Mouse (Mus musculus) layer of hippocampus, adult 2 months (tissue): ENCODE results near the gene Itga1. TPM values are rescaled to one million over a fixed set of nuclear protein-coding genes. Genes with fewer than 3 reads are reported as not detected.

Source experiments
- DNase-seq, 2 experiments: peaks; one replicate each; pipeline ENCODE4 v3.0.0; 2022; ENCODE audit warnings: low spot score in 2 of 2
- H3K27ac ChIP-seq: fragments of 200-600 bp; 2 replicates; pipeline ENCODE4 v1.8.1; 2022
- H3K4me3 ChIP-seq: fragments of 200-600 bp; 2 replicates; pipeline ENCODE4 v1.8.1; 2022; ENCODE audit warnings: mild to moderate bottlenecking
- CTCF ChIP-seq: fragments of 200-600 bp; conservative IDR thresholded peaks from 2 replicates; pipeline ENCODE4 v1.8.1; 2022; ENCODE audit warnings: antibody characterized with exemption, mild to moderate bottlenecking, moderate library complexity
- total RNA-seq, 2 experiments: library from RNA; stranded (reverse); gene quantifications; 2 replicates each; pipeline ENCODE4 v1.2.3; 2021

The Itga1 gene
- total RNA-seq, 2 experiments from 2014 or later: 5.3 to 7.1 TPM

- DNase-seq: no peak
- H3K27ac ChIP-seq: no peak overlapping the region
- no peak overlapping the region for H3K4me3 ChIP-seq
- TF ChIP-seq CTCF: no peak
Observed at GRCm38 (mm10) chr13:115021411-115021810, 80.4 kb downstream of the Itga1 start.

DNA sequence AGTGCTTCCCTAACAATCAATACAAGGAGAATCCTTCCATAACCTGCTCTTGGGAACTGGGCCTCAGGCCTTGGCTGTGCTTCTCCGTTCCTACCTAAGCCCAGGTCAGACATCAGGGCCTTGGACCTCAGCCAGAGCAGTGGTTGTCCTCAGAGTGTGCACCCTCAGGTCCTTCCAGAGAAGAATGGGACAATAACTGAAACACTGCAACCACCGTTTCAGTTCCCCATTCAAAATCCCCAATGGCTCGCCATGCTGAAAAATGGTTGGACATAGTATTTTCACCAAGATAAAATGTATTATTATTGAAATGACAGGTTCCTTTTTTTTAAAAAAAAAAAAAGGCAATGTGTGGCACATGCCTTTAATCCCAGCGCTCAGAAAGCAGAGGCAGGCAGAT is 81.0 kb downstream of the Itga1 start:
- H3K4me3 ChIP-seq: no peak overlapping the region
- H3K27ac ChIP-seq: no peak overlapping the region
- no peak for DNase-seq
- no peak for TF ChIP-seq CTCF

DNA sequence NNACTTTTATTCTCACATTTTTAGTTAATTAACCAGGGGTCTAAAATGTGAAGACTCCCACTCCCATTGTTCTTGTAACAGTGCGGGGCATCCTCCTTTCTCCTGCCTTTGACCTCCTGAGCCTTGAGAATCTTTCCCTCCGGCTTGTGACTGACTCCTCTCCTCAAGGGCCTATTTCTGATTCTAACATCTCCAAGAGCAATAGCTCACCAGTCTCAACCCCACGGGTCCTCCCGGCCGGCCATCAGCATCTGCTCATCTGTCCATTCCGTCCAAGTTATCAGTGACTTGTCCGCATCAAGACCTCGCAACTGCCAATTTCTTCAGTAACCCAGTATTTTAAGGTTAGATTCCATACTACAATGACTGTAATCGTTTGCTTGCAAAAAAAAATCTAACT is 84.2 kb downstream of the Itga1 start:
- H3K27ac ChIP-seq: no peak overlapping the region
- no peak for DNase-seq
- H3K4me3 ChIP-seq: no peak overlapping the region
- no peak for TF ChIP-seq CTCF

DNA sequence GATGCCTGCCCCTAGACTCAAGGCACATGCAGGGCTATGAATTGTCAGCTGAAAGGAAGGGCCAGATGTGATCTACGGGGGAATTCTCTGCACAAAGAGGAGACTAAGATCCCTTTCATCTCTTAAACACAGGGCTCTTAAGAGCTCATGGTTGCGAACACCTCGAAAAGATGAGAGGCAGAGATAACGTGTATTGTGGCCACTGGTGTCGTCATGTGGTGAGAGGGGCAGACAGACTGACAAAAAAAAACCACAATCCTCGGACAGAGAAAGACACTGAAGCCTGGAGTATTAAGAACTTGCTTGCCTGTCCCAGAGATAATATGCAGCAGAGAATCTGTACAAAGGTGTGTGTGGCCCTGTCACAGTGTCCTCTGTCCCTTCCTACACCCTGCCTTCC is 90.2 kb downstream of the Itga1 start:
- no peak for TF ChIP-seq CTCF
- no peak overlapping the region for H3K27ac ChIP-seq
- H3K4me3 ChIP-seq: no peak overlapping the region
- no peak for DNase-seq

DNA sequence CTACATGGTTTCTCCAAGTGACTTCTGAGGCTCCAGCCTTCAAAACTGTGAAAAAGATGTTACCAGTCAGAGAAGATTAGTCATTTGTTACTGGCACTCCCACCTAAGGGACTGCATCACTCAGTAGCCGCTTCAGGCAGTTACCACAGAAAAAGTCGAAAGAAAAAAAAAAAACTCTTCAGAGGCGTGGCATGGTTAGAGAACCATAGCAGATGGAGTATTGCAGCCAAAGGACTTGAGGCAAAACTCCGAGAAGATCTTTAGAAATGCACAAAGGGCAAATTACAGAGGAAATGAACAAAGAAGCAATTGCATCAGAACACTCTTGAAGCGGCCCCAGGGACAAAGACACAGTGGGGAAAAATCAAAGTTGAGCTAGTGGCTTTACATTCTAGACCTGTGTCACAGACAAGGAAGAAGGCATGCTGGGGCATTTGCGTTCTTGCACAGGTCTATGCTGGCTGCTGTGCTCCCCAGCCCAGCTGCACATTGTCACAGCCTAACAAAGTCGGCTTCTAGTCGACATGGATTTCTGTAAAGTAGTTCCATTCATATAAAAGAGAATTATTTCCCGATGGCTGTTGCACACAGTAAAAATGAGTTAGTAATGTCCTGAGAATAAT is 95.4 kb downstream of the Itga1 start:
- DNase-seq: no peak
- no peak for TF ChIP-seq CTCF
- Histone ChIP-seq H3K27ac (no peak overlapping the region), H3K4me3 (no peak overlapping the region)

DNA sequence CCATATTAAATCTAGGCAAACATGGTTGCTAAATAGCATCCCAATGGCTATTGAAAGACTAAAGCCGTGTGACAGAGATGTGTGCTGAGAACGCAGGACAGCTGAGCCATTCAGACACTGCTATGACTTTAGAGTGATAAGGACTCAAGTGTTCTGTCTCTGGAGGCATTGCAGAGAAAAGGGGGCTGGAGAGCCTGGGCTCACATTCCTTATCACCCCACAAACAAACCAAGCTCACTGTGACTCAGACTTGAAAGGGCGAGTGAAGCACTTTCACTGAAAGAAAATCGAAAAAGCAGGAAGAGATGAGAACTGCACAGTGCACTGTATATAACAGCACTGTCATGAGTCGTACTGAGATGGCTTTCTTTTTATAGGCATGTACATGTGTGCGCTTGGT is 96.4 kb downstream of the Itga1 start:
- no peak for DNase-seq
- Histone ChIP-seq H3K27ac (no peak overlapping the region), H3K4me3 (no peak overlapping the region)
- TF ChIP-seq CTCF: no peak

- Histone ChIP-seq H3K27ac (no peak overlapping the region), H3K4me3 (no peak overlapping the region)
- TF ChIP-seq CTCF: peak; percentile 45
- DNase-seq: no peak
Observed at GRCm38 (mm10) chr13:115003444-115004053, 98.2 kb downstream of the Itga1 start.

DNA sequence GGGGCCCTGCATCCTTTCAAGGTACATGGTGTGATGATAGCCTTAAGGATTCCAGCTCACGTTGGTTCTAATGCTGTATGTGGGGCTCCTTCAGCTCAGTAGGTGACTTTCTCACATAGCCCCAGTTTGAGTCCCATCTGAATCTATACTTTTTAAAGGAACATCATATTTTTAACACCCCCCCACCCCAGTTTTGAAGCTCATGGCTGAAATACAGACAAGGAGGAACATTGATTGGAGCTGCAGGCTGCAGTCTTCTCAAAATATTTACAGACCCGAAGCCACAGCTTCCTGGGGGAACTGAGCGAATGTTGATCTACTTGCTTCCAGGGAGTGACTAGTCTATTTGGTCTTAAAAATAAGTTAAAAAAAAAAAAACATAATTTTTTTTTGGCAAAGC is 98.9 kb downstream of the Itga1 start:
- no peak overlapping the region for H3K27ac ChIP-seq
- no peak overlapping the region for H3K4me3 ChIP-seq
- no peak for TF ChIP-seq CTCF
- DNase-seq: no peak

DNA sequence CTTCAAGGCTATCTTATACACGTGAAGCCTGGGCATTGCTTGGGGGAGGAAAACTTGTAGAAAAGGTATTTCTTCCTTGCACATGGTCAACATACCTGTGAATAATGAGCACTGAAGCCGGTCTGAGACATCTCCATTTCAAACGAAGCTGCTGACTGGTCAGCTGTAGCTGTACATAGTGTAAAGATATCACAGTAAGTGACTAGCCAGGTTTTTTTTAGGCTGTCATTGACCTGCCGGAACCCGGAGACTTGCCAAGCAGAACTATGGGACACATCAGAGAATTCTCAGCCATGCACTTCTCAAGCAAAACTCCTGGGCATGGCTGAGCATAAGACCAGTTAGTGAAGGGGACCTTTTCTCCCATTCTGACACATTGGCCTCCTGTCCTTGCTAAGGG is 99.6 kb downstream of the Itga1 start:
- no peak for TF ChIP-seq CTCF
- no peak for DNase-seq
- no peak overlapping the region for H3K27ac ChIP-seq
- H3K4me3 ChIP-seq: no peak overlapping the region

DNA sequence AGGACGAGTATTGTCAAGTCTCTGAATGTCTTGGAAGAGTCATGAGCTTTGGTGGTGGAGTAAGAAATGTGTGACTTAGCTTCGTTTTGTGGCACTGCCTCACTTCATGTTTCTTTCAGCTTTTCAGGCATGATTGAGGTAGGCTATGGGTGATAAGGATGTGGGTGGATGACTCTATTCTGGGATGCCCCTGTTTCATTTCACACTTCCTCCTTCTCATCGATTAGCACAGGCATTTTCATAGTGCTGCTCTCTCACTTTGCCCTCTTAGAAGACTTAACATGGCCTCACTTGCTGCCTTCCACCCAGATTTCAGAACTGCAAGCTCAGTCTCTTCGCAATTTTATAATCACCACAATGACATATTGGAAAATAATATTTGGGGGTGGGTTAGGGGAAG is 102.2 kb downstream of the Itga1 start:
- no peak overlapping the region for H3K4me3 ChIP-seq
- no peak for TF ChIP-seq CTCF
- DNase-seq: no peak
- no peak overlapping the region for H3K27ac ChIP-seq

- Histone ChIP-seq H3K4me3 (no peak overlapping the region), H3K27ac (no peak overlapping the region)
- TF ChIP-seq CTCF: no peak
- no peak for DNase-seq
Observed at GRCm38 (mm10) chr13:114998100-114998499, 103.7 kb downstream of the Itga1 start.

DNA sequence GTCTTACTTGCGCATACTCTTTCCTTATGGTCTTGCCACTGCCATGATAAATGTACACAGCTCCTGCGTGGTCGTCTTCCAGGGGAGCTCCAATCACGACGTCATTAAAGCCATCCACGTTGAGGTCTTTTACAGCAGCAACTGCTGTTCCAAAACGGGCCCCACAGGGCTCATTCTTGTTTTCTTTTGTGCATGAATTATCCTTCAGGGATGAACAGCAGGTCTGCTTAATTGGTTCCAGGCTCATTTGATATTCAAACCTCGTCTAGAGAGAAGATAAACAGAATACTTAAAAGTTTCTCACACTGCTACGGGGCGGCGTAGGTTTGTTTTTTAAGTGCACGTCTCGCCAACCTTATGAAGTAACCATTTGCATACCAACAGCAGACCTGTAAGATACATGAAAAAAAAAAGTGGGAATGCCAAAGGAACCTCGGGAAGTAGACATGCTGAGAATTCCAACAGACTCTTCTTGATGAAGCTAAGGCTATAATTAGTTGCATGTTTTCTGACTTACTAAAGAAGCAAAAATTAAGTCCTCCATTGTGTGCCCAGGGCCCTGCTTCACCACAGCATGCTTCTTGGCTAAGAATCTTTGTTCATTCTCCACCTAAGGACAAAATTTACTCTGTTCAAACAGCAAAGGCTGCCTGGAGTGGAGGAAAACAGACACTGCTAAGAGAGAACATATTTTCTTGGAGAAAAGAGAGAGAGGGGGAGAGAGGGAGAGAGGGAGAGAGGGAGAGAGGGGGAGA is 109.3 kb downstream of the Itga1 start:
- H3K4me3 ChIP-seq: peak overlapping the region; percentile 10; the same call in 1 of the 2 replicates
- peak overlapping the region; percentile 40 for H3K27ac ChIP-seq
- no peak for TF ChIP-seq CTCF
- DNase-seq: peak; percentile 13 to 17

DNA sequence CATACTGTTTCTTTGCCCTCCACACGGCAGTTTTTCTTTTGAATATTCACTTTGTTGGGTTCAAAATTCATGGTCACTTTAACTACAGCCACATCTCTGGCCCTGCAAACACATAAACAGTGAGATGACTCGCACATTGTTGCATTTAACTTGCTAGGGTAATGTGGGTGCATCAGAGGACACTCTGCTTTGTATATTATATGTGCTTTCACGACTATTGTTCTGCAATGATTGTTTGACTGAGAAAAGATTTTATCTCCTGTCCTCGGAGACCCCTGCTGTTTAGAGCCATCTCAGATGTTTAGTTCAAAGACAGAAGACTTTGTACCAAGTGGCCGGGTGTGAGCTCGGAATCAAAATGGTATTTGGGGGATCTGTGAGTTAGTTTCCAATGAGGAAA is 114.1 kb downstream of the Itga1 start:
- DNase-seq: no peak
- Histone ChIP-seq H3K4me3 (no peak overlapping the region), H3K27ac (no peak overlapping the region)
- TF ChIP-seq CTCF: no peak

DNA sequence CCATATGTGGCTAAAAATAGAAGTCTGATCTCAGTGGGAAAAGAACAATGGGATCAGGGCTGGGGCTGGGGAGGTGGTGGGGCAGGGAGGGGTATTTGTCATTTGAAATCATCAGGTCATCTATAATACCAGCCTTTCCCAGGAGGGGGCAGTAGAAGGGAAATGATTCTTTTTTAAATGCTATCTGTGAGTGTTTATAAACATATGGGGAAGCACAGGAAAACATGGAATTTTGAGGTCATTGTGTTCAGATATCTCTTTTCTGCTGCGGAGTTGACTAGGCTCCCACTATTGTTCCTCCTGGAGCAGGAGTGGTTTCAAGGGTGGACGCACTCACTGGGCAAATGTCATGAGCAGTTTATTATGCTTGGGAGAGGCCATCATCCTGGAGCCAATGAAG is 114.6 kb downstream of the Itga1 start:
- Histone ChIP-seq H3K27ac (no peak overlapping the region), H3K4me3 (no peak overlapping the region)
- TF ChIP-seq CTCF: peak; percentile 75
- peak in 1 of 2 experiments; percentile 32 for DNase-seq
